Mouse (Mus musculus) kidney, postnatal 36 days (tissue): ENCODE measurements around the gene Lmntd2.

ENCODE experiments used
- DNase-seq, 2 experiments: peaks; one replicate each; pipeline ENCODE4 v3.0.0; 2021 to 2022; ENCODE audit warnings: mixed read lengths in 2 of 2

The Lmntd2 gene

DNA sequence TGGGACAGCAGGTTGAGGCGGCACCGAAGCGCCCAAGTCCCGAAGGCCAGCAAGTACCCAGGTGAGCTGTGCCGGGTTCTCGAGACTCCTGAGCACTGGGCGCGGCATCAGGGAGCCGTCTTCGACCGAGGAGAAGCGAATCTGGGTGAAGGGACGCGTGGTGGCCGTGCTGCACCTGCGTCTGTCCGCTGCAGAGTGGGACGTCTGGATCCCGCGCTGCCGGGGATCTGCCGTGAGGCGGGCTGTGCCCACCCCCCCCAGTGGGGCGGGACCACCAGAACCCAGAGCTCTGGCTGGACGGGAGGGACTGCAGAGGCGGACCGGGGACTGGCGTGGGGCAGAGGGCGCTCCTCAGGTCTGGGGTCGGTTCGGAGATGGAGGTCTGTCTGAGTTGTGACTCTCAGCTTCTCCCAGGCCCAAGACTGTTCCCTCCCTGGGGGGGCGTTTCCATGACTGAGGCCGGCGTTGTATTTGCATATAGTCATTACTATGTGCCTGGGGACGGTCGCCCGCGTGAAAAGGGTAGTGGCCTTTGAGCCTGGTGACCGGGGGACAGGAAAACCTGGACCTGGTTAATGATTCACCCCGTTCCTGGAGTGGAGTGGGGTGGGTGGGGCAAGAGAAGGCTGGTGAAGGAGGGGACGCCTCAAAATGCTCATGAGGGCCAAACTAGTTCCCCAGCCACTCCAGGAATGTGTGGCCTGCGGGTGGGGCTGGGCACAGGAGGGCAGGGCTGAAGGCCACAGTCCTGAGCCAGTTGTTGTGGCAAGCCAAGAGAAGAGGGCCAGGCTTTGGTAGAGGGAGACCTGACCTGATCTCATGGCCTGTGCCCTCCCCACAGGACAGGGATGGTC, 2.2 kb upstream of the Lmntd2 start:
- DNase-seq = peak; percentile 91 to 97

GRCm38 (mm10) chr7:141215101-141215879, 1.4 kb upstream of the Lmntd2 start, which contains the start of gene Rassf7:
TSS of gene Rassf7 (plus strand) at chr7:141215860.
- peak; percentile 98 for DNase-seq

- no peak for DNase-seq
Observed at GRCm38 (mm10) chr7:141214310-141214709, 430 bp upstream of the Lmntd2 start.

DNA sequence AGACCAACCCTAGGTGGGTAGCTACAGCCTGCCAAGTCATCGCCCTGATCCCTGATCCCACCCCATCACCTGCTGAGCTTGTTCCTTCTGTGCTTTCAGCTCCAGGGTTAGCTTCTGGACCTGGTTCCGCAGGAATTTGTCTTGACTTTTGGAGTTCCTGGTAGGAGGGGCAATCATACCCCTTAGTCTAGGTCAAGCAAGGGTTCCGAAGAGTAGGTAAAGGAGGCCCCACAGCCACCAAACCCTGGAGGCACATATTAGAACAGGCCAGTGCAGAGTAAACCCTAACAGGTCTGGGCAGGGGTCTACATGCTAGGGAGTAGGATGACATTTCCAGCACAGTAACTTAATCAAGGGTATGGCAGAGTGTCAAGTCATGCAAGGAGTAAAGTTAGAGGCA, 747 bp downstream of the Lmntd2 start:
- no peak for DNase-seq

- DNase-seq = no peak
Observed at GRCm38 (mm10) chr7:141210606-141211131, 3.2 kb downstream of the Lmntd2 start.

DNA sequence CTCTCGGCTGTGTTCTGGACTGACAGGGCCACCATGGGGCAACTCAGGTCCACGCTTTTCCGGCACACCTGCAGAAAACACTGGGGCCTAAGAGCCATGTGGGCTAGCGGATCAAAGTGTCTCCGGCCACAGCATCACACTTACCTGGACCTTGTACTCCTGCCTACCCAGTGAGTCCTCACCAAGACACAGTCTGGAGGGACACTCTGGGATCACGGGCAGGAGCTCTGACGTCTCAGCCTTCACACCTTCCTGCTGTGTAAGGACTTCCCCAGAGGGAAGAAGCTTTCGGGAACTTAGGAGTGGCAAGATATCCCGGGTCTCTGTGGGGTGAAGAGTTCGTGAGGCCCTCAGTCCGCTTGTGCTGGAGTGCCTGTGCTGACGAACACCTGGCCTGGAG, 3.7 kb downstream of the Lmntd2 start:
- DNase-seq = no peak

- DNase-seq = no peak
Observed at GRCm38 (mm10) chr7:141209526-141209925, 4.4 kb downstream of the Lmntd2 start.

DNA sequence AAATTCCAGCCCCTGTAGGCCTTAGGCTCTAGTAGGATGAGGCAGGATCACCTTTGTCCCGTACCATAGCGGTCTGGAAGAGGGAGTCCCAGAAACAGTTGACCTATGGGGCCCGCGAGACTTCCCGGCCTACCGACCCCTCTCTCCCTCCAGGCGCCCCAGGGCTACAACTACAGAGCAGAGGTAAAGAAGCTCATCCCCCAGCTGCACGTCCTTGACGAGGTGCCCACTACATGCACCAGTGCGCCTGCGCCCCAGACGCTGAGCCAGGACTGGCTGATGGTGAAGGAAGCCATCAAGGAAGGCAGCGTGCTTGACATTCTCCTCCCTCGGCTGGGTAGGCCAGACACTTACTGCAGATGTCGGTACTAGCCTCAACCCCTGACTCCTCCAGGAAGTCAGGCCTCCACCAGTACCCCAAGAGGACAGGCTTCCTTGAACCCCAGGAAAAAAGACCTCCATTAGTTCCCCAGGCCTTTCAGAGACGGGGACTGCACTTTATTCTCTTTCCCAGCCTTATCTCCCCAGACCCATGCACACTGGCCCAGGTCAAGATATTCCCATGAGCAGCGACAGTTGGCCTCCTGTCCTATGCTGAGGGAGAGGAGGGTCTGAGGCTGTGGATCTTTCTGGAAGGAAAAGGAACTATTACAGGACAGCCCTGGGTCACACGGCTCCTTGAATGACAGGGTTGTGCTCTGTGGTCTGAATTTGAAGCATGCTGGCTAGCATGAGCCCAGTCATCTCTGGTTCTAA, 7.5 kb downstream of the Lmntd2 start:
- no peak for DNase-seq

GRCm38 (mm10) chr7:141205504-141205903, 8.4 kb downstream of the Lmntd2 start:
- DNase-seq = no peak

GRCm38 (mm10) chr7:141204546-141204945, 9.3 kb downstream of the Lmntd2 start:
- DNase-seq = no peak

DNA sequence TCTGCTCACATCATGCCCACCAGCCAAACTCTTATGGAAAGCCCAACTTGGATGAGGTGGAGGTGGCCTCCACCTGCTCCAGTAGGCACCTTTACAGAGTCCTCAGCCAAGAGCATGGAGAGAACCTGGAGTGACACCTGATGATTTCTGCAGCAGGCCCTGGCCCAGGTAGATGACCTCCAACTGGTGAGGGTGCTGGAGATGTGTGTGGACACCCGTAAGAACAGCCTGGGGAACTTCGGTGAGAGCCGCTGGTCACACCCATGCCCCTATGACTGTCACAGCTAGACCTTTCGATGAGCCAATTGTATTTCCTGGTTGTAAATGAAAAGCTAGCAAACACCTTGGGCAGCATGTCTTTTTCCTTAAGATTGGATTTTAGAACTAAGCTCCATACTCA, 15.8 kb downstream of the Lmntd2 start:
- DNase-seq = no peak

GRCm38 (mm10) chr7:141196619-141197282, 17.1 kb downstream of the Lmntd2 start:
- no peak for DNase-seq

DNA sequence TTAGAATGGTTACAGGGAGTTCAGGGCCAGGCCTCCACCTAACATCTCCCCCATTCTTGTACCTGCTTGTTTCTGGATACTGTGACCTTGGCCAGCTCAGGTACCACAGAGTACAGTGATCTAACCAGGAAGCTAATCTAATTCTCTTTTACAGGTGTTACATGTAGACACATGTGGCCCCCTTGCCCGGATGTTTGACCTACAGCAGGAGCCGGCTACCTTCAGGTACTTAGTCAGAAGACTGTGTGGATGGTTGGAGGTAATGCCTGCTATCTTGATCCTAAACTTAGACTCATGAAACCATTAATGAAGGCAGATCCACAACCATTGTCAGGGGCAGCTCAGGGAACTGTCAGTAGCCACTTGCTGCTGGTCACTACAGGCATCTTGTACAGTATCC, 18.1 kb downstream of the Lmntd2 start:
- DNase-seq = no peak

DNA sequence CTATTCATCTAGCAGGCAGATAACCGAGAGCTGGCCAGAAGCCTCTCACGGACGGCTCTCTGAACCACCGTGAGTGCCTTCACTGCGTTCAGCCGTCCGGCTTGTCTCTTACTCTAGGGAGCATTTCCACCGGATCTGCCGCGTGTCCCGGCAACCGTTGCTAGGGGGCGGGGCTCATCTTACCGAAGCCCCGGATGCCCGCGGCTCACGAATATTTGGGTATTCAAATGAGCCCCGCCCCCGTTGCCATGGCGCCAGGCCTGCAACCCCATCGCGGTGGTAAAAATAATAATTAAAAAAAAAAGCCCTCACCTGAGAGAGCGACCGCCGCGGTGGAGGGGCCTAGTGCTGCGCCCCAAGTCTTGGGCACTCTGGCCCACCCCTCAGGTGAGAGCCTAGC, 19.1 kb downstream of the Lmntd2 start:
- DNase-seq = peak; percentile 94 to 98

GRCm38 (mm10) chr7:141194409-141194808, 19.5 kb downstream of the Lmntd2 start:
- DNase-seq = no peak

- DNase-seq = peak; percentile 98 to 99
Observed at GRCm38 (mm10) chr7:141193948-141194347, 19.9 kb downstream of the Lmntd2 start, which contains the start of the genes Hras and Lrrc56. TSS of gene Hras (minus strand) at chr7:141194005. TSS of gene Lrrc56 (plus strand) at chr7:141194157.

DNA sequence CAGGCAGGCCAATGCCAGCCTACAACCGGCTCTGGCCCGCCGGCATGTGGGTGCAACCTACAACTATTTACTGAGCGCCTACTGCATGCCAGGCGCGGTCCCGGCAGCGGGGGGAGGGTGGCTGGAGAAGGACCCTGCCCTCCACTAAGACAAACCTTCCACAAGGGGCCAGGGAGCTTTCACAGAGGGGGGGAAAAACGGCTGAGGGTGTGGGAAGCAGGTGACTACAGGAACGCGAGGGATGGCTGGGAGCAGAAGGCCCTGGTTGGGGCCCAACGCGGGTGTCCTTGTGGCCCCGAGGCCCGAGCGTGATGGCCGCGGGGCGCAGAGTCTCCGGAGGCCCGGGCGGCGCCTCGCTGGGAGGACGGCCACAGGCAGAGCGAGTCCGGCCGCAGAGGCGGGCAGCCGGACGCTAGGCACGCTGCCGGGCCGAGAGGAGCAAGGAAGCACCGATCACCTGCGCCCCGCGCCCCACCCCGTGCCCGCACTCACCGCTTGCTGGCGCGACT, 20.5 kb downstream of the Lmntd2 start:
- DNase-seq = peak; percentile 49 to 69

DNA sequence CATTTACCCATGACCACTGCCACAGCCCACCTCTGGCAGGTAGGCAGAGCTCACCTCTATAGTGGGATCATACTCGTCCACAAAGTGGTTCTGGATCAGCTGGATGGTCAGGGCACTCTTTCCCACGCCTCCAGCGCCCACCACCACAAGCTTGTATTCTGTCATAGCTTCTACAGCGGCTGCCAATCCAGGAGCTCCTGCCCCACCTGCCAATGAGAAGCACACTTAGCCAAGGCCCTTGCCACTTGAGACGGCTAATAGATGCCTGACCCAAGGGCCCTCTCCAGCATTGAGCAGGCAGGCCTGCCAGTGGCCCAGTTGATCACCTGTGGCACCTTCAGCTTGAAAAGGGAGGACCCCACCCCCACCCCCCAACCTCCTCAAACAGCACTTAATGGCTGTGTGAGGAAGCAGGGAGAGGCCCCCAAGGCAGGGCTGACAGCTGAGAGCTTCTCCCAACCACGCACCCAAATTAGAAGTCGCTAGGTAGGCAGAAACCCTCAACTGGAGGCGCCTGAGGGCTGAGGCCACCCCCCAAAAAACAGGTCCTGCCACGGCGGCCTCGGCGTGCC, 21.0 kb downstream of the Lmntd2 start:
- no peak for DNase-seq

- DNase-seq = no peak
Observed at GRCm38 (mm10) chr7:141191796-141192685, 21.8 kb downstream of the Lmntd2 start.

GRCm38 (mm10) chr7:141191036-141191435, 22.8 kb downstream of the Lmntd2 start:
- DNase-seq = peak; percentile 68 to 70
